Mouse (Mus musculus) thymus, postnatal 14 days (tissue): ENCODE results near the gene Olfr229.
"Not testable (repeated sequence)": the region's sequence is repeated elsewhere in the genome, so short reads cannot be mapped to it uniquely, and the experiment has no call there.

Experiments used
- DNase-seq: peaks from one replicate; pipeline ENCODE4 v3.0.0; 2021

Gene Olfr229

GRCm38 (mm10) chr9:39907036-39907435 lies at the start of gene Olfr229:
Gene Olfr229 (plus strand): TSS chr9:39907336.
- no peak for DNase-seq

- DNase-seq: no peak
Observed at GRCm38 (mm10) chr9:39866122-39866521, 41.0 kb upstream of the Olfr229 start, which contains the start of gene Olfr972. Gene Olfr972 (plus strand): TSS chr9:39866422.

- DNase-seq: not testable (repeated sequence)
Observed at GRCm38 (mm10) chr9:39871986-39872385, 35.1 kb upstream of the Olfr229 start.

GRCm38 (mm10) chr9:39877541-39878396 lies 29.4 kb upstream of the Olfr229 start:
- not testable (repeated sequence) for DNase-seq

GRCm38 (mm10) chr9:39905106-39905505 lies 2.0 kb upstream of the Olfr229 start:
- DNase-seq: no peak

- DNase-seq: no peak
Observed at GRCm38 (mm10) chr9:39909939-39910338, 2.8 kb downstream of the Olfr229 start.

GRCm38 (mm10) chr9:39927975-39928836 lies 21.1 kb downstream of the Olfr229 start:
- not testable (repeated sequence) for DNase-seq

GRCm38 (mm10) chr9:39928837-39929236 lies 21.7 kb downstream of the Olfr229 start:
- not testable (repeated sequence) for DNase-seq

- no peak for DNase-seq
Observed at GRCm38 (mm10) chr9:39937201-39937600, 30.1 kb downstream of the Olfr229 start, which contains the start of gene Olfr974. Gene Olfr974 (plus strand): TSS chr9:39937501.

GRCm38 (mm10) chr9:39951946-39952345 lies 44.8 kb downstream of the Olfr229 start, which contains the start of gene Olfr975:
Gene Olfr975 (minus strand): TSS chr9:39952046.
- no peak for DNase-seq

GRCm38 (mm10) chr9:39961033-39961432 lies 53.9 kb downstream of the Olfr229 start, which contains the start of gene Olfr976:
Gene Olfr976 (minus strand): TSS chr9:39961133.
- not testable (repeated sequence) for DNase-seq
